Mouse (Mus musculus) liver, postnatal 0 days (tissue): Measurements from ENCODE around the gene Fam149a.

Experiments used
- CTCF ChIP-seq: sonication (generic); IDR thresholded peaks from 2 replicates; pipeline ENCODE4 v1.5.1; 2016; ENCODE audit warnings: antibody characterized with exemption, low read depth
- EP300 ChIP-seq: IDR thresholded peaks from 2 replicates; pipeline ENCODE4 v1.6.1; 2016; ENCODE audit warnings: antibody characterized with exemption, low read depth, mild to moderate bottlenecking

GRCm38 (mm10) chr8:45355809-45356208 is 26.3 kb downstream of the Fam149a start:
- TF ChIP-seq CTCF (no peak), EP300 (no peak)
